Mouse (Mus musculus) heart, postnatal 0 days (tissue): ENCODE measurements around the gene Gtf2a1l. TPM values are rescaled to one million over a fixed set of nuclear protein-coding genes. Genes with fewer than 3 reads are reported as not detected.
A peak's percentile ranks its signal among the peaks of the same experiment; 100 is the strongest.

ENCODE experiments used
- ATAC-seq: fragments of 200-750 bp; cut with Nextera tagmentation; 2 replicates; pipeline ENCODE4 v1.8.0; 2017; ENCODE audit warnings: low read depth, moderate number of reproducible peaks, moderate library complexity; ENCODE audit not compliant: insufficient read depth
- DNase-seq: peaks from one replicate; pipeline ENCODE4 v3.0.0-alpha.2; 2016; ENCODE audit warnings: low spot score
- H3K27ac ChIP-seq: fragments of 300-500 bp; sonication (generic); 2 replicates; pipeline ENCODE4 v1.5.1; 2014; ENCODE audit warnings: low read depth, mild to moderate bottlenecking
- H3K27me3 ChIP-seq: fragments of 300-500 bp; sonication (generic); 2 replicates; pipeline ENCODE4 v1.6.1; 2014; ENCODE audit warnings: low read length, mixed read lengths; ENCODE audit not compliant: control insufficient read depth, insufficient read depth
- H3K36me3 ChIP-seq: fragments of 300-500 bp; sonication (generic); replicated peaks from 2 replicates; pipeline ENCODE4 v1.6.1; 2014; ENCODE audit warnings: low read length, mixed read lengths; ENCODE audit not compliant: control insufficient read depth, insufficient read depth
- H3K4me1 ChIP-seq: fragments of 300-500 bp; sonication (generic); 2 replicates; pipeline ENCODE4 v1.6.1; 2014; ENCODE audit warnings: antibody characterized with exemption; ENCODE audit not compliant: control insufficient read depth, insufficient read depth
- H3K4me2 ChIP-seq: fragments of 300-500 bp; sonication (generic); 2 replicates; pipeline ENCODE4 v1.6.1; 2014; ENCODE audit warnings: low read depth, mild to moderate bottlenecking, low read length, moderate library complexity
- H3K4me3 ChIP-seq: fragments of 300-500 bp; sonication (generic); 2 replicates; pipeline ENCODE4 v1.5.1; 2014; ENCODE audit warnings: low read depth, low read length
- H3K9ac ChIP-seq: fragments of 300-500 bp; sonication (generic); replicated peaks from 2 replicates; pipeline ENCODE4 v1.6.1; 2014; ENCODE audit warnings: low read depth, low read length, mixed read lengths
- H3K9me3 ChIP-seq: fragments of 300-500 bp; sonication (generic); replicated peaks from 2 replicates; pipeline ENCODE4 v1.6.1; 2016; ENCODE audit warnings: low read length; ENCODE audit not compliant: control insufficient read depth
- CTCF ChIP-seq: IDR thresholded peaks from 2 replicates; pipeline ENCODE4 v1.5.1; 2016; ENCODE audit warnings: antibody characterized with exemption, control low read depth, low read depth
- EP300 ChIP-seq: IDR thresholded peaks from 2 replicates; pipeline ENCODE4 v1.6.1; 2016; ENCODE audit warnings: antibody characterized with exemption, low read depth
- WGBS: fragments of 180-500 bp; shearing (Covaris S2); extraction: QIAGEN DNeasy Blood & Tissue Kit; methylation state at CpG from one replicate; pipeline ENCODE4 v1.1.7; 2014; 5-methylcytosine and 5-hydroxymethylcytosine counted together
- polyA plus RNA-seq: library from polyadenylated mRNA; unstranded; fragments of >200 nt; fragmentation: Nextera tagmentation; extraction: Ambion mirVana; gene quantifications from 2 replicates; pipeline ENCODE4 v1.2.1, GENCODE M21; 2015
- total RNA-seq: library from RNA; depleted of rRNA; stranded (reverse); fragments of >200 nt; gene quantifications from 2 replicates; pipeline ENCODE4 v1.2.3, GENCODE M21; 2014; ENCODE audit warnings: low replicate concordance

Gtf2a1l gene
- total and polyA plus RNA-seq, 2 experiments from 2014 or later: not detected

DNA sequence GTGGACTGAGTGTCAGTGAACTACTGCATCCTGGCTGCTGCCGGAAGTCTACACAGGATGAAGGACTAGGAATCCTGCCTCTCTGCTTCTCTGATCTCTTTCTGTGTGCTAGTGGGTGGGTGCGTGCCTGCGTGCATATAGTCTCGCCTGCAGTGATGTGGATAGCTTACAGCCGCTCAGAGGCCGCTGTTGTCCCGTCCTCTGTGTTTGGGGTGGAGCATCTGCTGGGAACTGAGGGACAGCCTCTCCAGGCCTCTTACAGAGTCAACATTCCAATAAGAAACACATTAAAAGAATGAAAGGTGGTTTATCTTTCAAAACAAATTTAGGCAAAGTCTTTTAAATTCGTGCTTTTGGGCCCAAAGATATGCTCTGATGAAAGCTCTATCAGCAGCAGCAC is 26.6 kb upstream of the Gtf2a1l start:
- 87% methylated on average over 8 of the region's 8 CpGs for WGBS

DNA sequence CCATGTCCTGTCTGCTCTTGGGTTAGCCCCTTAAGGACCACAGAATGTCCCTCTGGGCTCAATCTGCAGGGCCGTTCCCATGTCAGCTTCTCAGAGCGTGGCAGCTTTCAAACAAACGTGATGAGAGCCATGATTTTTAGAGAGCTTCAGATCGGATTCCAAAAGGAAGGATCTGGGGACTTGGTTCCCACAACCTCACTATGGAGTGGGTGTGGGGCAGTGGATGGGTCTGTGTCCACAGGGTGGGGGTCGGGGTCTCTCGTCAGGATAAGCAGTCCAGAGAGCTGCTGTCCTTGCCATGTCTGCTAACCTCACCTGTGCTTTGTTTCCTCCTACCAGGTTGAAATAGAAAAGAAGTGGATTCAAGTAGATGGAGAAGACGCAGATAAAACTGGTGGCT is 23.6 kb upstream of the Gtf2a1l start:
- Histone ChIP-seq H3K4me2 (no peak overlapping the region), H3K36me3 (peaks cover 21% of the 10 kb centered on the region), H3K9ac (no peak overlapping the region), H3K27me3 (no peaks in the 10 kb centered on the region), H3K9me3 (no peaks in the 10 kb centered on the region), H3K4me1 (no peaks in the 10 kb centered on the region), H3K27ac (no peak overlapping the region), H3K4me3 (no peak overlapping the region)
- DNase-seq (no peak), ATAC-seq (no peak)
- WGBS: 80% methylated on average over 7 of the region's 7 CpGs
- TF ChIP-seq CTCF: no peak
- TF ChIP-seq EP300: no peak

More for the DNA sequence above, 26.6 kb upstream of the Gtf2a1l start:
- TF ChIP-seq CTCF (no peak), EP300 (no peak)
- Histone ChIP-seq H3K36me3 (peaks cover 21% of the 10 kb centered on the region), H3K4me2 (no peak overlapping the region), H3K9ac (no peak overlapping the region), H3K9me3 (no peaks in the 10 kb centered on the region), H3K4me1 (no peaks in the 10 kb centered on the region), H3K27me3 (no peaks in the 10 kb centered on the region), H3K4me3 (no peak overlapping the region), H3K27ac (no peak overlapping the region)
- ATAC-seq: no peak
- no peak for DNase-seq

DNA sequence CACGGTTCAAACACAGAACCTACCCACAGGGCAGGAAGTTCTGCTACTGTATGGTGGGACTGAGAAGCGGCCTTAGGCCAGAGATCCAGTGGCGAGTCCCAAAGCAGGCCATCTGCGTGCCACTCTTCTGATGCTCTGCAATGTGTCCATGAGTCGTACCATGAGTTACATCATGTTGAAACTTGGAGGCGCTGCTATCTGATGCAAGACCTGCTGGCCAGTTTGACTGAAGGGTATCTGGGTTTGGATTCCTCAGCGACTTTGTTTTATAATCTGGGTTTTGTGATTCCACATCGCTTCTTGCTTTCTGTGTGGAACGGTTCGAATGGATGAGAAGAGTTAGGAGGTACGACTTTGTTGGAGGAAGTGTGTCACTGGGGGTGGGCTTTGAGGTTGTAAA is 23.2 kb upstream of the Gtf2a1l start:
- H3K4me1 ChIP-seq: no peaks in the 10 kb centered on the region
- no peak for ATAC-seq

DNA sequence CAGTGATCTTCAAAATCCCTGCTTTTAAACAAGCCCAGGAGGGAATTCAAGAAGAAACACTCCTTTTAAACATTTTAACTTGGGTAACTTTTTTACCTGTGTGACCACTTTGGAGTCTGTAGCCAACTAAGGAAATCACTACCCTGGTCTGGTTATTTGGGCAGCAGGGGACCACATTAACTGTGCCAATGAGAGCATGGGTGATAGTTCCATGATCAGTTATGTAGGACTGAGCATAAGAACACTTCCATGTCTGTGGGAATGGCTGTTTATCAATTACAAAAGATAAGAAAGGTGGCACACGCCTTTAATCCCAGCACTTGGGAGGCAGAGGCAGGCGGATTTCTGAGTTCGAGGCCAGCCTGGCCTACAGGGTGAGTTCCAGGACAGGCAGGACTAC is 21.3 kb upstream of the Gtf2a1l start:
- no peak for ATAC-seq
- WGBS: 83% methylated on average over 3 of the region's 3 CpGs
- H3K4me2 ChIP-seq: no peak overlapping the region
- no peak overlapping the region for H3K4me3 ChIP-seq
- H3K4me1 ChIP-seq: no peaks in the 10 kb centered on the region
- peaks cover 21% of the 10 kb centered on the region for H3K36me3 ChIP-seq
- H3K9me3 ChIP-seq: no peaks in the 10 kb centered on the region
- H3K9ac ChIP-seq: no peak overlapping the region
- no peak overlapping the region for H3K27ac ChIP-seq
- DNase-seq: no peak
- no peaks in the 10 kb centered on the region for H3K27me3 ChIP-seq
- no peak for TF ChIP-seq EP300
- TF ChIP-seq CTCF: no peak

More for the DNA sequence above, 23.2 kb upstream of the Gtf2a1l start:
- Histone ChIP-seq H3K36me3 (peaks cover 21% of the 10 kb centered on the region), H3K4me3 (no peak overlapping the region), H3K27ac (no peak overlapping the region), H3K27me3 (no peaks in the 10 kb centered on the region), H3K9ac (no peak overlapping the region), H3K9me3 (no peaks in the 10 kb centered on the region), H3K4me2 (no peak overlapping the region)
- TF ChIP-seq EP300: no peak
- TF ChIP-seq CTCF: no peak
- 83% methylated on average over 11 of the region's 11 CpGs for WGBS
- no peak for DNase-seq

DNA sequence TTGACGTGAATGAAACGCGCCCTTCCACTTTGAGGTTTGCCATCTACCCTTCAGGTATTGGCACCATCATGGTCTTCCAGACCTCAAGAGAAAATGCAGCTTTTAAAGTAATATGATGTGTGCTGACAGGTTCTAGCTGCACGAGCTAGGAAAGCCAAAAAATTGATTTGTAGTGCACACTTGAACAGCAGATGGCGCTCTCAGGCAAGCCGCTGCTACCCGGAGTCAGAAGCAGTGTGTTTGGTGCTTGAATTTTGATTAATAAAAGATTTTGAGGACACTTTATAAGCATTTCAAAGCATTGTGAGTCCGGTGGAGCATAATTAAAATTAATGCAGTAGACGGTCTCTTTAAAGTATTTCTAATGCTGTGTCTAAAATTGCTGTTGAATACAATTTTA is 16.4 kb upstream of the Gtf2a1l start:
- TF ChIP-seq EP300: no peak
- peak; percentile 77 for TF ChIP-seq CTCF
- Histone ChIP-seq H3K27me3 (0 out of 2 replicates have a peak, but pooled peaks cover 5% of the 10 kb centered on the region), H3K36me3 (peaks cover 1% of the 10 kb centered on the region; the same call in 1 of the 2 replicates), H3K9ac (no peak overlapping the region), H3K4me1 (no peaks in the 10 kb centered on the region), H3K4me3 (no peak overlapping the region), H3K27ac (no peak overlapping the region), H3K4me2 (no peak overlapping the region), H3K9me3 (no peaks in the 10 kb centered on the region)
- 3% methylated on average over 9 of the region's 9 CpGs for WGBS
- DNase-seq (peak; percentile 47), ATAC-seq (no peak)

DNA sequence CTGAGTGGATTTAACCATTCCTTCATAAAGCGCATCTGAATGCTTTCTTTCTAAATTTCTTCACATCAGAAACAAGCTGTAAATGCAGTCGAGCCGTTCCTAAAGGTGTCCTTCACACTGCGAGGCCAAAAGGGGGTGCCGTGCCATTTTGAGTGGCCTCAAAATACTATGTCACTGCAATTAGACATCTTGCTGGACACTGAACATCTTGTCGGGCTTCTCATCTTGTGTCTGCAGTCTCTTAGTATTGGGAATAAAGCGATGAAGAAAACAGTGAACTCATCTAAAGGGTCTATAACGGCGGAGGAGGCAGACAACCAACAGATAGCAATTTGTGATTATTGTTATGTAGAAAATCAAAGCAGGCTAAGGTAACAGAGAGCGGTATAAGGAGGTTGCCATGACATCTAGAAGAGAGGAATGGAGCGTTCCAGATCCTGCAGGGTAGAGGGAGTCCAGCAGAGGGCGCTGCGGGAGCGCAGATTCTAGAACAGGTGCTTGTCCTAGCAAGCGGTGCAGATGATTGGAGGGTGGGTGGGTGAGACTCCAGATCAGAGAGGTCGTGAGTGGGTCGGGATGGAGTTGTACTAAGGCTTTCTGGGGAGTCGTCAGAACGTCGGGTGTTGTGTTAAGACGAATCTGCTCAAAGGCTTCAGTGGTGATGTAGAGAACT is 15.6 kb upstream of the Gtf2a1l start:
- no peak overlapping the region for H3K4me2 ChIP-seq
- H3K9ac ChIP-seq: no peak overlapping the region
- TF ChIP-seq CTCF (peak; percentile 91), EP300 (no peak)
- H3K4me1 ChIP-seq: no peaks in the 10 kb centered on the region
- DNase-seq (peak; percentile 20), ATAC-seq (peak; percentile 58; the same call in 1 of the 2 replicates)
- 0 out of 2 replicates have a peak, but pooled peaks cover 5% of the 10 kb centered on the region for H3K27me3 ChIP-seq
- no peak overlapping the region for H3K4me3 ChIP-seq
- no peak overlapping the region for H3K27ac ChIP-seq
- H3K36me3 ChIP-seq: no peaks in the 10 kb centered on the region; the same call in 1 of the 2 replicates
- H3K9me3 ChIP-seq: no peaks in the 10 kb centered on the region
- 20% methylated on average over 21 of the region's 21 CpGs for WGBS
